Mouse (Mus musculus) kidney, adult 2 months (tissue): ENCODE results near the gene Adig. TPM values are rescaled to one million over a fixed set of nuclear protein-coding genes. Genes with fewer than 3 reads are reported as not detected.
A peak's percentile ranks its signal among the peaks of the same experiment; 100 is the strongest.

Experiments
- DNase-seq: peaks from one replicate; pipeline ENCODE4 v3.0.0; 2021
- H3K27ac ChIP-seq: fragments of 200-500 bp; 2 replicates; pipeline ENCODE4 v1.5.1; 2012; ENCODE audit warnings: low read depth, low read length, control low read depth, inconsistent platforms; ENCODE audit not compliant: insufficient read depth
- H3K27me3 ChIP-seq: fragments of 200-500 bp; replicated peaks from 2 replicates; pipeline ENCODE4 v1.6.1; 2012; ENCODE audit warnings: mild to moderate bottlenecking, moderate library complexity, low read length, inconsistent platforms; ENCODE audit not compliant: control insufficient read depth, insufficient read depth
- H3K36me3 ChIP-seq: fragments of 200-500 bp; 2 replicates; pipeline ENCODE4 v1.6.1; 2012; ENCODE audit warnings: mild to moderate bottlenecking, moderate library complexity, low read length, inconsistent platforms; ENCODE audit not compliant: control insufficient read depth, insufficient read depth
- H3K4me1 ChIP-seq: fragments of 200-500 bp; 2 replicates; pipeline ENCODE4 v1.6.1; 2011; ENCODE audit warnings: low read length; ENCODE audit not compliant: control insufficient read depth, insufficient read depth
- H3K4me3 ChIP-seq: fragments of 200-500 bp; 2 replicates; pipeline ENCODE4 v1.5.1; 2011; ENCODE audit warnings: mild to moderate bottlenecking, low read depth, low read length, control low read depth; ENCODE audit not compliant: insufficient read depth
- CTCF ChIP-seq: fragments of 200-500 bp; conservative IDR thresholded peaks from 2 replicates; pipeline ENCODE4 v1.5.1; 2011; ENCODE audit warnings: low read depth, mild to moderate bottlenecking, control low read depth, low read length, moderate library complexity, mixed read lengths; ENCODE audit not compliant: insufficient read depth, insufficient read length
- POLR2A ChIP-seq: fragments of 200-500 bp; IDR thresholded peaks from one replicate; pipeline ENCODE4 v1.6.1; 2011; ENCODE audit warnings: low read depth, low read length, control low read depth
- WGBS: fragments of 180-500 bp; shearing (Covaris S2); methylation state at CpG from one replicate; pipeline ENCODE4 v1.1.7; 2018; 5-methylcytosine and 5-hydroxymethylcytosine counted together
- polyA plus RNA-seq: library from polyadenylated mRNA; depleted of rRNA; stranded (reverse); fragments of >200 nt; gene quantifications from 2 replicates; pipeline ENCODE4 v1.2.3, GENCODE M21; 2012; rRNA removed

Gene Adig
- 26.8 and 35.2 TPM in 2 replicates for polyA plus RNA-seq

- no peaks in the 10 kb centered on the region for H3K4me1 ChIP-seq
- TF ChIP-seq CTCF = no peak
- TF ChIP-seq POLR2A = no peak
- no peaks in the 10 kb centered on the region; the same call in 1 of the 2 replicates for H3K36me3 ChIP-seq
- DNase-seq = peak; percentile 5
- H3K27ac ChIP-seq = no peak within 1 kb of the TSS
- 71% methylated on average over 11 of the region's 11 CpGs for WGBS
- H3K27me3 ChIP-seq = no peaks in the 10 kb centered on the region
- H3K4me3 ChIP-seq = no peak within 1 kb of the TSS
These were observed at the start of gene Adig for GRCm38 (mm10) chr2:158501836-158502812. Gene Adig (plus strand): TSS chr2:158502612.

GRCm38 (mm10) chr2:158456451-158456850 is 46.0 kb upstream of the Adig start:
- 92% methylated on average over 4 of the region's 4 CpGs for WGBS
- TF ChIP-seq POLR2A = no peak
- TF ChIP-seq CTCF = no peak
- Histone ChIP-seq H3K4me3 (no peak overlapping the region), H3K36me3 (peaks cover 8% of the 10 kb centered on the region), H3K4me1 (no peaks in the 10 kb centered on the region), H3K27me3 (no peaks in the 10 kb centered on the region), H3K27ac (no peak overlapping the region)
- no peak for DNase-seq

GRCm38 (mm10) chr2:158457610-158458009 is 44.8 kb upstream of the Adig start:
- Histone ChIP-seq H3K4me1 (no peaks in the 10 kb centered on the region), H3K4me3 (no peak overlapping the region), H3K27me3 (no peaks in the 10 kb centered on the region), H3K27ac (no peak overlapping the region), H3K36me3 (peaks cover 13% of the 10 kb centered on the region)
- WGBS = 95% methylated on average over 1 of the region's 1 CpGs
- TF ChIP-seq POLR2A (no peak), CTCF (no peak)
- DNase-seq = no peak

- Histone ChIP-seq H3K27me3 (no peaks in the 10 kb centered on the region), H3K4me1 (no peaks in the 10 kb centered on the region), H3K4me3 (no peak overlapping the region), H3K27ac (no peak overlapping the region), H3K36me3 (peaks cover 21% of the 10 kb centered on the region)
- no peak for TF ChIP-seq CTCF
- no peak for TF ChIP-seq POLR2A
- 35% methylated on average over 1 of the region's 1 CpGs for WGBS
- no peak for DNase-seq
These were observed 40.0 kb upstream of the Adig start for GRCm38 (mm10) chr2:158462450-158462849.

GRCm38 (mm10) chr2:158474159-158474558 is 28.3 kb upstream of the Adig start:
- H3K27me3 ChIP-seq = no peaks in the 10 kb centered on the region
- H3K27ac ChIP-seq = no peak overlapping the region
- no peak overlapping the region for H3K4me3 ChIP-seq
- WGBS = 82% methylated on average over 1 of the region's 1 CpGs
- no peaks in the 10 kb centered on the region; the same call in 1 of the 2 replicates for H3K4me1 ChIP-seq
- TF ChIP-seq CTCF (no peak), POLR2A (no peak)
- H3K36me3 ChIP-seq = peaks cover 10% of the 10 kb centered on the region
- no peak for DNase-seq

- no peak for DNase-seq
- Histone ChIP-seq H3K27ac (no peak overlapping the region), H3K4me3 (no peak overlapping the region), H3K4me1 (no peaks in the 10 kb centered on the region), H3K36me3 (peaks cover 13% of the 10 kb centered on the region), H3K27me3 (no peaks in the 10 kb centered on the region)
- TF ChIP-seq POLR2A = no peak
- no peak for TF ChIP-seq CTCF
- 87% methylated on average over 3 of the region's 3 CpGs for WGBS
These were observed 24.8 kb upstream of the Adig start for GRCm38 (mm10) chr2:158477640-158478039.

GRCm38 (mm10) chr2:158498457-158498856 is 4.0 kb upstream of the Adig start:
- Histone ChIP-seq H3K4me1 (no peaks in the 10 kb centered on the region), H3K4me3 (no peak overlapping the region), H3K27me3 (no peaks in the 10 kb centered on the region), H3K36me3 (peaks cover 6% of the 10 kb centered on the region), H3K27ac (no peak overlapping the region)
- TF ChIP-seq CTCF (no peak), POLR2A (no peak)
- no peak for DNase-seq
- 79% methylated on average over 5 of the region's 5 CpGs for WGBS
